Mouse (Mus musculus) G1E (cell line): ENCODE measurements around the gene Yeats4. TPM values are rescaled to one million over a fixed set of nuclear protein-coding genes. Genes with fewer than 3 reads are reported as not detected.

Experiments
- ATAC-seq: 2 replicates; pipeline ENCODE4 v1.8.0; 2016; ENCODE audit warnings: mild to moderate bottlenecking; ENCODE audit not compliant: insufficient number of reproducible peaks, poor library complexity, low FRiP score, severe bottlenecking; ENCODE audit errors: extremely low read depth
- DNase-seq: peaks from one replicate; pipeline ENCODE4 v3.0.0; 2012; ENCODE audit warnings: low spot score
- H3K27me3 ChIP-seq: 2 replicates; pipeline ENCODE4 v1.6.1; 2012; ENCODE audit warnings: mild to moderate bottlenecking, low read length, inconsistent platforms; ENCODE audit not compliant: insufficient read depth
- H3K36me3 ChIP-seq: replicated peaks from 2 replicates; pipeline ENCODE3; 2012; ENCODE audit warnings: mild to moderate bottlenecking, inconsistent platforms
- H3K4me1 ChIP-seq: 2 replicates; pipeline ENCODE4 v1.6.1; 2012; ENCODE audit warnings: low read depth, low read length, inconsistent platforms, mixed read lengths; ENCODE audit not compliant: insufficient read depth
- H3K4me3 ChIP-seq: 2 replicates; pipeline ENCODE4 v1.5.1; 2012; ENCODE audit warnings: low read depth, mild to moderate bottlenecking, inconsistent platforms, low read length, moderate library complexity, mixed read lengths
- H3K9me3 ChIP-seq: replicated peaks from 2 replicates; pipeline ENCODE4 v1.6.1; 2012; ENCODE audit warnings: inconsistent platforms
- CTCF ChIP-seq: IDR thresholded peaks from 2 replicates; pipeline ENCODE4 v1.5.1; 2012; ENCODE audit warnings: low read depth, low read length, inconsistent platforms, mixed read lengths
- GATA1 ChIP-seq: IDR thresholded peaks from 2 replicates; pipeline ENCODE4 v1.6.1; 2012; ENCODE audit warnings: borderline replicate concordance, low read length, inconsistent platforms, mixed read lengths
- GATA2 ChIP-seq: IDR thresholded peaks from 2 replicates; pipeline ENCODE4 v1.6.1; 2012; ENCODE audit warnings: low read depth, low read length, inconsistent platforms, borderline replicate concordance
- POLR2AphosphoS5 ChIP-seq: IDR thresholded peaks from 2 replicates; pipeline ENCODE4 v1.6.1; 2012; ENCODE audit warnings: low read depth, low read length, inconsistent platforms; ENCODE audit not compliant: insufficient replicate concordance
- TAL1 ChIP-seq: conservative IDR thresholded peaks from 2 replicates; pipeline ENCODE4 v1.6.1; 2012; ENCODE audit warnings: low read depth, low read length, inconsistent platforms, mixed read lengths
- polyA plus RNA-seq: library from polyadenylated mRNA; stranded (reverse); fragments of >175 nt; gene quantifications from 2 replicates; pipeline ENCODE4 v1.2.3, GENCODE M21; 2012
- total RNA-seq, 2 experiments: library from RNA; stranded (forward) in 1 of 2; stranded (reverse) in 1 of 2; fragments of 200-1000 nt in 1 of 2; fragments of >200 nt in 1 of 2; fragmentation: Nextera tagmentation in 1 of 2; gene quantifications; 2 replicates each; pipeline ENCODE4 v1.2.3; 2014 to 2017

Gene Yeats4
- total and polyA plus RNA-seq, 3 experiments, result 34.2 to 83.9 (median 75.8) TPM

GRCm38 (mm10) chr10:117173111-117173510, 51.2 kb downstream of the Yeats4 start:
- Histone ChIP-seq H3K9me3 (no peaks in the 10 kb centered on the region), H3K4me3 (no peak overlapping the region), H3K4me1 (peaks cover 36% of the 10 kb centered on the region), H3K27me3 (peaks cover 5% of the 10 kb centered on the region; the same call in 1 of the 2 replicates), H3K36me3 (no peaks in the 10 kb centered on the region)
- DNase-seq (no peak), ATAC-seq (no peak)
- TF ChIP-seq POLR2AphosphoS5 (no peak), CTCF (no peak), TAL1 (no peak), GATA1 (no peak), GATA2 (no peak)

GRCm38 (mm10) chr10:117172069-117172468, 52.2 kb downstream of the Yeats4 start:
- TF ChIP-seq POLR2AphosphoS5 (no peak), CTCF (no peak), TAL1 (no peak), GATA1 (no peak), GATA2 (no peak)
- Histone ChIP-seq H3K4me1 (peaks cover 40% of the 10 kb centered on the region), H3K9me3 (no peaks in the 10 kb centered on the region), H3K36me3 (no peaks in the 10 kb centered on the region), H3K27me3 (peaks cover 5% of the 10 kb centered on the region; the same call in 1 of the 2 replicates), H3K4me3 (no peak overlapping the region)
- no peak for ATAC-seq
- DNase-seq, result no peak

GRCm38 (mm10) chr10:117166785-117167425, 57.4 kb downstream of the Yeats4 start:
- TF ChIP-seq POLR2AphosphoS5 (no peak), GATA2 (no peak), GATA1 (no peak), TAL1 (no peak), CTCF (no peak)
- ATAC-seq, result no peak
- H3K27me3 ChIP-seq, result peaks cover 11% of the 10 kb centered on the region
- DNase-seq, result no peak
- no peak overlapping the region for H3K4me3 ChIP-seq
- H3K36me3 ChIP-seq, result no peaks in the 10 kb centered on the region
- peaks cover 30% of the 10 kb centered on the region for H3K4me1 ChIP-seq
- no peaks in the 10 kb centered on the region for H3K9me3 ChIP-seq

Other genes with a start within 250 kb of the Yeats4 start
- gene Best3, start 238.2 kb downstream of the Yeats4 start, total RNA-seq (2014; fragmentation: Nextera tagmentation), result not detected in 2 replicates
- gene Best3, start 238.2 kb downstream of the Yeats4 start, total RNA-seq (2017), result not detected in 2 replicates
- gene Best3, start 238.2 kb downstream of the Yeats4 start, polyA plus RNA-seq, result not detected in 2 replicates
- gene Lrrc10, start 179.2 kb downstream of the Yeats4 start, total RNA-seq (2014; fragmentation: Nextera tagmentation), result not detected in 2 replicates
- gene Lrrc10, start 179.2 kb downstream of the Yeats4 start, total RNA-seq (2017), result 0.06 TPM in 1 of 2 replicates, not detected in the other
- 0.04 and 0.13 TPM in 2 replicates for gene Lrrc10, start 179.2 kb downstream of the Yeats4 start, polyA plus RNA-seq
- 535 and 554 TPM in 2 replicates for gene Cct2, start 160.7 kb downstream of the Yeats4 start, total RNA-seq (2014; fragmentation: Nextera tagmentation)
- gene Cct2, start 160.7 kb downstream of the Yeats4 start, total RNA-seq (2017), result 620 and 644 TPM in 2 replicates
- 38.5 and 38.6 TPM in 2 replicates for gene Cct2, start 160.7 kb downstream of the Yeats4 start, polyA plus RNA-seq
- gene Frs2, start 76.0 kb downstream of the Yeats4 start, total RNA-seq (2014; fragmentation: Nextera tagmentation), result 105 and 107 TPM in 2 replicates
- gene Frs2, start 76.0 kb downstream of the Yeats4 start, total RNA-seq (2017), result 15.9 and 19.6 TPM in 2 replicates
- 12.8 and 16.6 TPM in 2 replicates for gene Frs2, start 76.0 kb downstream of the Yeats4 start, polyA plus RNA-seq
- gene 9530003J23Rik, start 14.2 kb upstream of the Yeats4 start, total RNA-seq (2014; fragmentation: Nextera tagmentation), result not detected in 2 replicates
- 0.12 and 0.16 TPM in 2 replicates for gene 9530003J23Rik, start 14.2 kb upstream of the Yeats4 start, total RNA-seq (2017)
- gene 9530003J23Rik, start 14.2 kb upstream of the Yeats4 start, polyA plus RNA-seq, result not detected in 2 replicates
- gene Lyz2, start 57.8 kb upstream of the Yeats4 start, total RNA-seq (2014; fragmentation: Nextera tagmentation), result not detected in 2 replicates
- 6.9 and 7.3 TPM in 2 replicates for gene Lyz2, start 57.8 kb upstream of the Yeats4 start, total RNA-seq (2017)
- gene Lyz2, start 57.8 kb upstream of the Yeats4 start, polyA plus RNA-seq, result 0.11 and 0.14 TPM in 2 replicates
- not detected in 2 replicates for gene Lyz1, start 68.4 kb upstream of the Yeats4 start, total RNA-seq (2014; fragmentation: Nextera tagmentation)
- gene Lyz1, start 68.4 kb upstream of the Yeats4 start, total RNA-seq (2017), result 0.11 TPM in 1 of 2 replicates, not detected in the other
- gene Lyz1, start 68.4 kb upstream of the Yeats4 start, polyA plus RNA-seq, result not detected in 2 replicates
- gene Cpsf6, start 155.5 kb upstream of the Yeats4 start, total RNA-seq (2014; fragmentation: Nextera tagmentation), result 232 and 244 TPM in 2 replicates
- 142 and 177 TPM in 2 replicates for gene Cpsf6, start 155.5 kb upstream of the Yeats4 start, total RNA-seq (2017)
- gene Cpsf6, start 155.5 kb upstream of the Yeats4 start, polyA plus RNA-seq, result 285 and 393 TPM in 2 replicates